Mouse (Mus musculus): ENCODE results near the gene P4hb.

DNA sequence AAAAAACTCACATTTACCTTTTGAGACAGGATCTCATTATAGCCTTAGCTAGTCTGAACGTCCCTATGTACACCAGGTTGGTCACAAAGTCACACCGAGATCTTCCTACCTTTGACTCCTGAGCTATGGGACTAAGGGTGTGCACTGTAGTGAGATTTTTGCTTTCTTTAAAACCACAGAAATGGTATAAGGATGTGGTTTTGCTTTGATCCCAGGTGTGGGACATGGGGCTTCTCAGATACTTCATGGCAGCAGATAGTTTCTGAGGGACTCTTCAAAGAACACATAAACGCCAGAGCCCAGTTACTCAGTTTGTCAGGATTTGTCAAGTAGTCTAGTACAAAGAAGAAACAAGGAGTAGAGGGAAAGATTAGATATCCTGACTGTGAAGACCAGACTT is 27.7 kb upstream of the P4hb start:
- no peak for TF ChIP-seq POLR2A (IDR thresholded peaks at IDR 0.05; ENCODE audit: insufficient read depth, low read length)
- TF ChIP-seq CTCF (IDR thresholded peaks at IDR 0.05; ENCODE audit: low read depth, low read length): no peak
